Mouse (Mus musculus) gastrocnemius, adult 2 months (tissue): ENCODE data around the gene Ifi211. TPM values are rescaled to one million over a fixed set of nuclear protein-coding genes. Genes with fewer than 3 reads are reported as not detected.
A peak's percentile ranks its signal among the peaks of the same experiment; 100 is the strongest.
"Not testable (repeated sequence)": the region's sequence is repeated elsewhere in the genome, so short reads cannot be mapped to it uniquely, and the experiment has no call there.

Experiments used
- DNase-seq: peaks from one replicate; pipeline ENCODE4 v3.0.0; 2022
- H3K27ac ChIP-seq: fragments of 200-600 bp; 2 replicates; pipeline ENCODE4 v1.8.1; 2022; ENCODE audit warnings: mild to moderate bottlenecking
- H3K4me3 ChIP-seq: fragments of 200-600 bp; 2 replicates; pipeline ENCODE4 v1.8.1; 2022; ENCODE audit warnings: mild to moderate bottlenecking, moderate library complexity
- CTCF ChIP-seq: fragments of 200-600 bp; IDR thresholded peaks from 2 replicates; pipeline ENCODE4 v1.8.1; 2022; ENCODE audit warnings: antibody characterized with exemption, mild to moderate bottlenecking, moderate library complexity
- intact Hi-C: fragments of 180-260 bp; cut with DNase I; formaldehyde crosslinking; loops from one replicate; pipeline ENCODE4 v1.15.1; 2025
- total RNA-seq, 2 experiments: library from RNA; stranded (reverse); gene quantifications; 2 replicates each; pipeline ENCODE4 v1.2.3; 2021

Ifi211 gene
- total RNA-seq, 2 experiments from 2014 or later = 1.1 to 3.3 TPM

DNA sequence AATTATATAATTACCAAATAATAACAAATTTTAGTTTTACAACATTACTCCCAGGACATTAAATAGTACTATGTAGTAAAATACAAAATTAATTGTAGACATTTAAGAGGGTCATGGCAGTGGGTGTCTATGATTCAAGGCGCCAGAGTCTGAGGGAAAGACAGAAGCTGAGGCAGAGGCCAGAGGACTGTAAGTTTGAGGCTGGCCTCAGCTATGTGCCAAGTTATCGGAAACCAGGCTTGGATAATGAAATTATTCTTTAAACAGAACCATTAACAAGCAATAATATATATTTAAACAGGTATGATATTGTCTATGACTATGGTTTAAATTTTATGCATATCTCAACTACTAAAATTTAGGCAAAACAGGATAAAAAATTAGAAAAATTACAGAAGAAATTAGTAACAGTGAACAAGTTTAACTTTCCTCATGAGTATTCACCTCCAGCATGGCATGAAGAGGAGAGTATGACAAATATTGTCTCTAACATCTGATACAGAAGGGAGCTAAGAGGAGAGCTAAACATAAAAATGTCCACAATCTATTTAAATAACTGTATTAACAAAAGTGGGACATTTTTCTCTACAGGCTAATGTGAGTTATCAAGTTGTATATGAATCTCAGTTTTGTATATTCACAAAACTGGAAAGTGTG is 910 bp downstream of the Ifi211 start:
- intact Hi-C loops = no loop called here
- TF ChIP-seq CTCF = no peak
- Histone ChIP-seq H3K27ac (peak overlapping the region; percentile 80), H3K4me3 (peak overlapping the region; percentile 61)
- no peak for DNase-seq

DNA sequence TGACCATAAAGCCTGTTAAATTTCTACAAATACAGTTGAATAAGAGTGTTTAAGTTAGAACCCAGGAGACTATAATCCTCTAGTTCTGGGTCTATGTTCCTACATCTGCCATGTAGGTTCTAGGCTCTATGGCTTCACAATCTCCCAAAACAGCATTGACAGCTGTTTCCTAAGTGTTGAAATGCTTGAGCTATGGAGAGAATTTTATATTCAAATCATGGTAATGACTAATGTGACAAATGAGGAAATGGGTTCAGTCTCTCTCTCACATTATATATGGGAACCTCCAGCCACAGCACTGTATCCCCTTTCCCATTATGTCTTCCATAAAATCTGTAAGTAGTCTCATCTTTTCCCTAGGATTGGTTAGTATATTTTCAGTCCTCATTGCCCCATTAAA is 4.5 kb downstream of the Ifi211 start:
- H3K27ac ChIP-seq, DNase-seq, H3K4me3 ChIP-seq, intact Hi-C loops: not testable (repeated sequence)

DNA sequence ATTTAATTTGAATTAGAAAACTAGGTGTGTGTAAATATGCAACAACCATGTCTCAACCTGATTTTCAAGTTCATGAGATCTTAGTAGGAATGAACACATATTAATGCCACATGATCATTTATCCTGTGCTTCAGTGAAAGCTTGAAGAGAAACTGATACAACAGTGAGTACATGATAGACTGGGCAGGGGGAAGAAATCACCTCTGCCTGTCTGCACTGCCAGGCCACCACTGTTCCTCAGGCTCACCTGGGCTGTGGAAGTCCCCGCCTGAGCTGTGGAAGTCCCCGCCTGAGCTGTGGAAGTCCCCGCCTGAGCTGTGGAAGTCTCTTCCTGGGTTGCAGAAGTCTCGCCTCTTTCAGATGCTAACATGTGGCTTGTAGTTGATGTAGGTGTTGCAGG is 7.0 kb downstream of the Ifi211 start:
- H3K27ac ChIP-seq, DNase-seq, intact Hi-C loops, H3K4me3 ChIP-seq: not testable (repeated sequence)

DNA sequence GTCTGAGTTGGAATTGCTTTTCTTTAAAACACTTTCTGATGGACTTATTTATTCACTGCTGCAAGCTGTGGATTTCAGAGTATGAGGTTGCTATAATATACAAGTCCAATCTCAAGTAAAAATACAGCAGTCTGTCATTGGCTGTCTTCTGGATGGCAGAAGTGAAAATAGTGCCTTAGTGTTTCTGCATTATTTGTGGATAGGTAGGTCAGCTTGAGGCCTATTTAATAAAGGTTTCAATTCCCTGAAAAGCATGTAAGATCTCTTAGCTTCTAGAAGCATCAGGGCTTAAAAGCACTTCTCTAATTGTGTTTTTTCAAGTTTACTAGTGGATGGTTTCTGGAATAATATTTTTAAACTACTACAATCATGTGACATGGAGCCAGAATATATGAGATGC is 23.1 kb downstream of the Ifi211 start:
- H3K4me3 ChIP-seq, intact Hi-C loops, H3K27ac ChIP-seq, DNase-seq: not testable (repeated sequence)

DNA sequence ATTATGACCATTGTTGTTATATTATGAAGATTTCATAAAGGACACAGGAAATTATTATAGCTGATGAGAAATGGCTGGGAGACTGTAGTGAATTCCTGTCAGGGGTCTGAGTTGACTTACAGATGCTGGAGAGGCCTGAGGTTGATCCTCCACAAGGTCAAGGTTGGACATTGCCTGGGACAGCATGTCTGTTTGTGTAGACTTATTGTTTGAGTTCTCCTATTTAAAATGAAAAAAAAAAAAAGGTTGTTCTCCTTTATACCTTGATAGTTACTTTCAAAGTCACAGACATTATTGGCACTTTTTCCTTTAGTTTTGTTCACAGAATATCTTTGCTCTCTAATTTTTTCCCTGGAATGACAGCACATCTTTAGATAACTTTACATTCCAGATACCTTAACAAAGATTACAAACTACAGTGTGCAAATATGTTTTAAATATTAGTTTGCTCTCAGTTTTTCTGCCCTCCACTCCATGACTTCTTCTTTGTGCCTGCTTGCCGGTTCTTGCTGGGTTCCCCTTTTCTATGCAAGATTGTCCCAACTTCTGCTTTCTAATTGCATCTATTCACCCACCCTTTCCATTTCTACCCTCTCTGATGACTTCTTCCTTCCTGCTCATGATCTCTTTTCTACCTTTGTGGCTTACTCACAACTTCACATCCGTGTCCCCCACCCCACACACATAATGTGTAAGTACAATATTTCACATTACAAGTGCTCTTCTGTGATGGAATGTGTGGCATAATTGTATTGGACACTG is 25.6 kb downstream of the Ifi211 start:
- H3K27ac ChIP-seq, H3K4me3 ChIP-seq, intact Hi-C loops, DNase-seq: not testable (repeated sequence)

DNA sequence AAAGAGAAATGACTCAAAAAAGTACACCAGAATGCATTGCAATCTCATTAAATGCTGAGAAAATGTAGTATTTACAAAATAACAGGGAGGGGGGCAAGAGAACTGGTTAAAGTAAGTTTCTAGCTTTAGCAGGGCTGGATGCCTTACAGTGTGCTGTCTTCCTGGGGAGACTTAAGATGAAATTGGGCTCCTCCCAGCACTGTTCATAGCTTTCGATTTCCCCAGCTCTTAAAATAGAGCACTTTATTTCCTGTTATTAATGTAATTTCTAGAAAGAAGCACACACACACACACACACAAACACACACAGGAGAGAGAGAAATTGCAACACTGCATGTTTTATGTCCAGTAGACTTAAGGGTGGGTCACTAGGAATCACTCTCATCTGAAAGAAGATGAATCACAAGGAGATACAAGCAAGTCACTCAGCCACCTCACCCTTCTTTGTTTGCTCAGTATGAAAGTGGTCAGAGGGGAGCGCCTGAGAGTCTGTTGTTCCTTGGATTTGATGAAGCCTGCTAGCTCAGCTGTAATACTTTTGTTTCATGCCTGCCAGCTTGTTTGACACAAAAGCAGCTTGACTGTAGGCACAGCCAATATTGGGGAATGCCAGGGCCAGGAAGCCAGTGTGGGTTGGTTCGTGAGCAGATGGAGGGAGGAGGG is 32.7 kb downstream of the Ifi211 start:
- DNase-seq = peak; percentile 21
- H3K4me3 ChIP-seq = peak overlapping the region; percentile 70
- H3K27ac ChIP-seq = peak overlapping the region; percentile 69
- intact Hi-C loops = not testable (repeated sequence)

DNA sequence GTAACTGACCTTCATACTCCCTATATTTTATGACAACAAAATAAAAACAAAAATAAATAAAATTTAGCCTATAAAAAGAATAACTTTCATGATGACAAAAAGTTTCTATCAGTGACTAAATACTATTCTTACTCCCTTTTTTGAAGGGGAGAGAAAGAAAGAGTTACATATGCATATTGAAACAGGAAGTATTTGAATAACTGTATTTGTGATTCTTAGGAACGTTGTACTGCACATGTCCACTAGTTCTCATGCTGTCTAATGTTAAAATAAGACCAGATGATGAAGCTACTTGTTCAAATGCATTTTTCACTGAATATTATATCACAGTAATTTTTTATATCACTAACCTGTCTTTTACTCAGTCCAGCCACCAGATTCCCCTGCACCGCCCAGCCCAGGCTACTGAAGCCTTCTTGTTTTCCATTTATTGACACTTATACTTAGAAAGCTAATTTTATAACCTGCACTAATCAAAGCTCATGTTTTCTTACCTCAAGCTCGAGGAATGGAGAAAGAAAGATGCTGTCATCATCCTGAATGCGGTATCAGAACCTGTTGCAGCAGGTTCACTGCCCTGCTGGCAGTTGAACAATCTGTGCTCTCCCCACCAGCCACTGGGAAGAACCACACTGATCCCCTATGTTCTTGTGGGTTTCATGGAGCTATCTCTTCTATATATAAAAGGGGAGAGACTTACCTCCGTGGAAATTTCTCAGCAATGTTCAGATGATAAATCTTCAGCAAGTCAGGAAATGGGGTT is 33.4 kb downstream of the Ifi211 start:
- DNase-seq, intact Hi-C loops: not testable (repeated sequence)
- Histone ChIP-seq H3K27ac (peak overlapping the region; percentile 69), H3K4me3 (peak overlapping the region; percentile 70)

DNA sequence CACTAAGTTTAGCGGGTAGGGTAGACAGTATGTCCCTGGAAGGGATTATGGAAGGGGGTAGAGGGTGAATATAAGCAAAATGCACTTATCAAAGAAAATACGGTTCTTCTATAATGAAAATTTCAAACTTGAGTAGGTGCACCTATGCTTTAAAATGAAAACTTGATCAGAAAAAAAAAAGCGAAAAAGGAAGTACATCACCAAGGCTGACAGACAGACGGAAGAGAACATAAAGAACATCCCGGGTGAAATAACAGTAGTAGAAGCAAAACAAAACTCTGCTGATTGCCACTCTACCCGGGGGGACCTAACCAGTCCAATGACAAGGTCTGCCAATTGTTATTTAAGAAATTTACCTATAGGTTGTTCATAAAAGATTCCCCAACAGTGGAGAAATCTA is 34.6 kb downstream of the Ifi211 start:
- Histone ChIP-seq H3K4me3 (peak overlapping the region; percentile 70), H3K27ac (peak overlapping the region; percentile 53)
- intact Hi-C loops, DNase-seq: not testable (repeated sequence)

DNA sequence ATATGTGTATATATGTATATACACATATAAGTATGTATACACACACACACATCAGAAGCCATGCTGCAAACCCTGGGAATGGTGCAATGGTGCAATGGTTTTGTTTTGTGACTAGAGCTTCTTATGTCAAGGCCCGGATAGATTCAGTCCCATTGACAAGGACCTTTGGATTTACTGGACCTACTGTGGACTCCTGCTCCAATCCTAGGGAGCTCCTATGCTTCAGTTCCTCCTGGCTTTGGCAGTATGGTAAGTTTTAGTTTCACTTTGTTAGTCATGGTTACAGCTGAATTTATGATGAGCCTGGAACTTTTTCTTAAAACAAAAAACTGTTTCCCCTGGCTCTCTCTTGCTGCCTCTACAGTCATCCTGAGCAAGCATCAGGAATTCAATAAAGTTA is 35.7 kb downstream of the Ifi211 start:
- intact Hi-C loops, DNase-seq: not testable (repeated sequence)
- H3K27ac ChIP-seq = peak overlapping the region; percentile 28; the same call in 1 of the 2 replicates
- H3K4me3 ChIP-seq = peak overlapping the region; percentile 37

DNA sequence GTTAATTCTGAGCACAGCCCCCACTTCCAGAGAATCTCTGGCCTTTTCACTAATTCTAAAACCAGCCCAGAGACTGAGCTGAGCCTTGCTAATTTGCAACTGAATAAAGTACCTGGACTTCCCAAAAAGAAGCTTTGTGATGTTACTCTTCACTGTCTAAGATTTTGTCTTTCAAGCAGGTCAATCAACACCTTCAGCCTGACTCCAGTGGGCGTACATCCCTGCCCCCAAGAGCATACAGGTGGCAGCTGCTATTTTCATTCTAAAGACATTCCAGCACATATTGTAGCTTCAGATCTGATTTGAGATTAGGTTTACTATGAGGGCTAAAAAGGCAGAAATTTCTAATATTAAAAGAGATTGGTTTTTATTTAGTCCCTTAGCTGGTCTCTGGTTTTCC is 44.3 kb downstream of the Ifi211 start:
- H3K27ac ChIP-seq, H3K4me3 ChIP-seq, DNase-seq, intact Hi-C loops: not testable (repeated sequence)

DNA sequence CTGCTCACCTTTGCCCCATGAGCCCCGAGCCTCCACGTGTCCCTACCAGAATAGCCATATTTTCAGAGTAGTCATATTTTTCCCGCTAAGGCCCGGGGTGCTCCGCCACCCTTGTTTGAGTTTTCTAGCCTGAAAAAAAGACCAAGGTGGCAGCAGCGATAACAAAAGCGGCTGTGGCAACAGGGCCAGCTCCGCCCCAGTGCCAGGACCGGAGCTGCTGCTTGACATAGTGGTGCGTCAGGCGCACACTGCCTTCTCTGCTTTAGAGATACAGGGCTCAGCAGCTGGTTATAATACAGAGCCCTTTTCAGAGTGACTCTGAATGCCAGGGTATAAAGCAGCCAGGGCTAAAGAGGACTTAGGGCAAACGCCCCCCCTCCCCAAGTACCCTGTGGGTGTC is 46.3 kb downstream of the Ifi211 start:
- intact Hi-C loops = no loop called here
- H3K27ac ChIP-seq = no peak overlapping the region
- no peak for DNase-seq
- H3K4me3 ChIP-seq = no peak overlapping the region
- no peak for TF ChIP-seq CTCF

DNA sequence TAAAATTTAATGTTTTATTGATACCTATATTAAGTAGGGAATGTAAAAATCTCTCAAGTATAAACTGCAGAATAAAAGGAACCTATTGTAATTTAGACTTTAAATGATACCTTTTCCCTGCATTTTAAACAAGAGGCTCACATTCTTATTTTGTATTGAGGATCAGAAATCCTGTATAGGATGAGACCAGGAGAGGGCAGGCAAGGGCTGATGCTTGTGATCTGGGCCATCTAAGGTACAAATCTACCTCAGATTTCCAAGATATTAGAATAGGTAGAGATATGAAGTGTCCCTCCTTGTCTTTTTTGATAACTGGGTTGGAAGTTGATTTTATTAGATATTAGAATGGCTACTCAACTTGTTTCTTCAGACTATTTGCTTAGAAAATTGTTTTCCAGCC is 59.1 kb downstream of the Ifi211 start:
- H3K4me3 ChIP-seq, DNase-seq, H3K27ac ChIP-seq, intact Hi-C loops: not testable (repeated sequence)
- TF ChIP-seq CTCF = peak; percentile 44

DNA sequence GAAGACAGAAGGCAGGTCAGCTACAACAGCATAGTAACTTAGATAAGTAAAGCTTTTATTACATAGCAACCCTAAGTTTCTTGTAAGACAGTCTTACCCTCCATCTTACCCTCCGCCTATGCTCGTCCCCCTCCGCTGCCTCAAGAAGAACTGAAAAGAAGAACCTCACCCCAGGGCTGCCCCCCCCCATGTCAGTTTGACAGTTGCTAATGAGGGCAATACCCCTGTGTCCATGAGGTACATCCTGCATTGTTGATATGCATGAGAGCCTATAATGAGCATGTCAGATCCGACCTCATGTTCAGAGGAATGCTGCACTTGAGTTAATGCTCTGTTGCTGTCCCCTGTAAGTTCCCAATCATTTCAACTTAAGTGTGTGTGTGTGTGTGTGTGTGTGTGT is 60.0 kb downstream of the Ifi211 start:
- intact Hi-C loops, H3K4me3 ChIP-seq, DNase-seq, H3K27ac ChIP-seq: not testable (repeated sequence)

Other genes starting within 250 kb of the Ifi211 start
- gene Ifi208, start 239.4 kb downstream of the Ifi211 start, total RNA-seq = under 1 TPM; 0.08 TPM
- gene Ifi207, start 171.3 kb downstream of the Ifi211 start, total RNA-seq = 1 to 10 TPM; 3.2 to 6.6 TPM
- gene Ifi204, start 146.1 kb downstream of the Ifi211 start, total RNA-seq = 1 to 10 TPM; 2.6 to 4.4 TPM
- 1 to 10 TPM; 3.1 to 6.1 TPM for gene Mndal, start 29.4 kb upstream of the Ifi211 start, total RNA-seq
- gene Ifi203, start 29.6 kb upstream of the Ifi211 start, total RNA-seq = 1 to 10 TPM; 2.7 to 4.8 TPM
- not detected for gene Ifi202b, start 69.7 kb upstream of the Ifi211 start, total RNA-seq
- 10 to 100 TPM in 1 of 2 experiments, 1 to 10 TPM in 1; 8.0 to 11.2 TPM for gene Ifi205, start 118.8 kb upstream of the Ifi211 start, total RNA-seq
- not detected for gene Olfr433, start 127.7 kb upstream of the Ifi211 start, total RNA-seq
- not detected for gene Olfr432, start 136.2 kb upstream of the Ifi211 start, total RNA-seq
- gene Olfr430, start 153.6 kb upstream of the Ifi211 start, total RNA-seq = not detected
- not detected for gene Olfr429, start 171.3 kb upstream of the Ifi211 start, total RNA-seq
- not detected for gene Olfr427, start 183.8 kb upstream of the Ifi211 start, total RNA-seq
- gene Olfr231, start 208.1 kb upstream of the Ifi211 start, total RNA-seq = not detected
- not detected for gene Olfr424, start 218.5 kb upstream of the Ifi211 start, total RNA-seq
- not detected for gene Olfr420, start 242.6 kb upstream of the Ifi211 start, total RNA-seq